Mouse (Mus musculus) C2C12 (cell line): Measurements from ENCODE around the gene Sstr3.

Source experiments
- CTCF ChIP-seq: IDR thresholded peaks from one replicate; pipeline ENCODE4 v1.5.1; 2011; ENCODE audit not compliant: control insufficient read depth, insufficient read depth, insufficient read length
- USF1 ChIP-seq: IDR thresholded peaks from one replicate; pipeline ENCODE4 v1.6.1; 2011; ENCODE audit warnings: low read depth, mild to moderate bottlenecking, control low read depth, moderate library complexity

GRCm38 (mm10) chr15:78570170-78570569, 25.7 kb upstream of the Sstr3 start:
- TF ChIP-seq USF1 (no peak), CTCF (no peak)
